Mouse (Mus musculus) T-helper 1 cell (primary cell): Measurements from ENCODE around the gene Vac14.

ENCODE experiments used
- in situ Hi-C: fragments of 300-600 bp; cut with MboI, MseI; formaldehyde crosslinking; loops from one replicate; pipeline ENCODE4 v1.15.1; 2025; ENCODE audit warnings: high pct_unique_total_duplicates

Gene Vac14

GRCm38 (mm10) chr8:110687726-110688125 is 69.3 kb downstream of the Vac14 start:
- in situ Hi-C loops, result no loop called here

- in situ Hi-C loops, result no loop called here
Measured at GRCm38 (mm10) chr8:110689961-110690360, 71.6 kb downstream of the Vac14 start.

GRCm38 (mm10) chr8:110694226-110694625 is 75.8 kb downstream of the Vac14 start:
- in situ Hi-C loops, result no loop called here

GRCm38 (mm10) chr8:110694826-110695225 is 76.4 kb downstream of the Vac14 start:
- in situ Hi-C loops, result no loop called here

GRCm38 (mm10) chr8:110695431-110695830 is 77.0 kb downstream of the Vac14 start:
- in situ Hi-C loops, result no loop called here

- in situ Hi-C loops, result no loop called here
Measured at GRCm38 (mm10) chr8:110696051-110696450, 77.7 kb downstream of the Vac14 start.

- in situ Hi-C loops, result no loop called here
Measured at GRCm38 (mm10) chr8:110697571-110697970, 79.2 kb downstream of the Vac14 start.

- in situ Hi-C loops, result no loop called here
Measured at GRCm38 (mm10) chr8:110698098-110698497, 79.7 kb downstream of the Vac14 start.

GRCm38 (mm10) chr8:110699501-110699900 is 81.1 kb downstream of the Vac14 start:
- in situ Hi-C loops, result no loop called here

GRCm38 (mm10) chr8:110700561-110700960 is 82.2 kb downstream of the Vac14 start:
- in situ Hi-C loops, result no loop called here

GRCm38 (mm10) chr8:110702636-110703459 is 84.5 kb downstream of the Vac14 start:
- in situ Hi-C loops, result no loop called here

- in situ Hi-C loops, result no loop called here
Measured at GRCm38 (mm10) chr8:110703460-110704061, 85.2 kb downstream of the Vac14 start.

GRCm38 (mm10) chr8:110704103-110704502 is 85.7 kb downstream of the Vac14 start:
- in situ Hi-C loops, result no loop called here

- in situ Hi-C loops, result no loop called here
Measured at GRCm38 (mm10) chr8:110705391-110706287, 87.3 kb downstream of the Vac14 start.

- in situ Hi-C loops, result no loop called here
Measured at GRCm38 (mm10) chr8:110706288-110706870, 88.0 kb downstream of the Vac14 start.

- in situ Hi-C loops, result no loop called here
Measured at GRCm38 (mm10) chr8:110708429-110708828, 90.0 kb downstream of the Vac14 start.

- in situ Hi-C loops, result no loop called here
Measured at GRCm38 (mm10) chr8:110710593-110710992, 92.2 kb downstream of the Vac14 start.

GRCm38 (mm10) chr8:110711271-110711934 is 93.0 kb downstream of the Vac14 start:
- in situ Hi-C loops, result no loop called here

- in situ Hi-C loops, result no loop called here
Measured at GRCm38 (mm10) chr8:110713073-110713472, 94.7 kb downstream of the Vac14 start.

- in situ Hi-C loops, result no loop called here
Measured at GRCm38 (mm10) chr8:110714827-110715519, 96.6 kb downstream of the Vac14 start.

GRCm38 (mm10) chr8:110716075-110716474 is 97.7 kb downstream of the Vac14 start:
- in situ Hi-C loops, result no loop called here
